Mouse (Mus musculus): ENCODE measurements around the gene Cst11.
"Not testable (repeated sequence)": the region's sequence is repeated elsewhere in the genome, so short reads cannot be mapped to it uniquely, and the experiment has no call there.

Cst11 gene

DNA sequence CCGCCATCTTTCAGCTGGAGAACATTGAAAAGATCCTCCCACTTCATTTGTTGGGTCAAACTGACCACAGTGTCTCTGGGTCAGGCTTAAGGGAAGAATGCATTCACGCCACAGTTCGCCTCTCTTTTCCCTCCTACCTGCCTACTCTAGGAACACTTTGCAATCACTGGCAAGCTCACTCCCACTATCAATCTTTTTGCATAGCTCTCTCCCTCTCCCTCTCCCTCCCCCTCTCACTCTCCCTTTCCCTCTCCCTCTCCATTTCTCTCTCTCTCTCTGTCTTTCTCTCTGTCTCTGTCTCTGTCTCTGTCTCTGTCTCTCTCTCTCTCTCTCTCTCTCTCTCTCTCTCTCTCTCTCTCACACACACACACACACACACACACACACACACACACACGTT lies at the start of gene Cst11:
Cst11 (minus strand) TSS at position 101 of the 400 bp plus-strand sequence.
- not testable (repeated sequence) for DNase-seq (ENCODE audit: low spot score in 2 of 2)

DNA sequence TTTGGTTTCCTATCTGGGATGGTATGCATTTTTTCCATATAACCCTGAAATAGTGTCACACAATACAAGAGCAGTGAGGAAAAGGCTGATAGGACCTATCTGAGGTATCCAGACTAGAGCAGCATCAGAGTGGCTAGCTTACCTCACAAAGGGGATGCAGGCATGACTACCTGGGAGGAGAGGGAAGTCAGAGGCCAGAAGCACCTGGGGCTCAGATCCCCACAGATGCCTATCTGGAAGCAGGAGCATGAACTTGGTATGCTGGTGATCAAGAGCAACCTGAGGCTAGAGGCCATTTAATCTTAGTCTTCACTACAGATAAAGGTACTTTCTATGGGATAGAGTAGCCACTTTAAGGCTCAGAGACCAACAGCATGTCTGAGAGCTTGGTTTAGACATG lies 48.6 kb upstream of the Cst11 start, which contains the start of gene Cst13:
Cst13 (plus strand) TSS at position 173 of the 400 bp plus-strand sequence.
- DNase-seq (ENCODE audit: low spot score in 2 of 2) = no peak

DNA sequence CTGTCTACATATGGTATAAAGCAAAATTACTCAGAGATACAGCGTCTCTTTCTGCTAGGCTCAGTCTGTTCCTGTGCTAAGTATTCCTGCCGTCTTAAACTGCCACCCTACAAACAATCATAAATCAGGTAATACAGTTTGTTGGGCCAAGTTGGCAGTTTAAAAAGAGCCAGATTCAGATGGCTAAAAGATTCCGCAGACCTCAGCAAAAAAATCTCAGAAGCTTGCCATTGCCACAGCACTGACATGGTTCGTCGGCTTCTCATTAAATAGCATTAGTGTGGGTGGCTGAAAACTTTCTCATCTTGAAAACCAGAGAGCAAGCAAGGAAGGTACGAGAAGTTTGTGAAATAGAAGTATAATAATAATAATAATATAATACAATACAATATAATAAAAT lies 35.4 kb upstream of the Cst11 start:
- DNase-seq (ENCODE audit: low spot score in 2 of 2) = no peak

DNA sequence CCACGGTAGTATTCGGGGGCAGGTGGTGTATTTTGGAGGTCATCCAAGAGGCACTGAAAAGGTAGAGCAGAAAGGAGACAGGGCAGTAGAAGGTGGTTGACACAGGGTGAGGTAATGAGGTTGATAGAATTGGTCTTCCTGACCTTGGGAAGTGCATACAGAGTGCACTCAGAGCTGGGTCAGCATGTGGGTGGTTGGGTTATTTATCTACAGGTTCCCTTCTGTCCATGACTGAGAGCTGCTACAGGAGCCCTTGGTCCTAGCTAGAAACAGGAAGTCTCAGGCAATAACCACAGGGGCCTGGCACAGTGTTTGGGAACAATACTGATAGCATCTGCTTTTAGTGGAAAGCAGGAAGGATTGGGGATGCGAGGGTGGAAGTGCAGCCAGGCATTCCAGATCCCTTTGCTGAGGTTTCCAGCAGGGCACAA lies 30.2 kb upstream of the Cst11 start:
- no peak for DNase-seq (ENCODE audit: low spot score in 2 of 2)

DNA sequence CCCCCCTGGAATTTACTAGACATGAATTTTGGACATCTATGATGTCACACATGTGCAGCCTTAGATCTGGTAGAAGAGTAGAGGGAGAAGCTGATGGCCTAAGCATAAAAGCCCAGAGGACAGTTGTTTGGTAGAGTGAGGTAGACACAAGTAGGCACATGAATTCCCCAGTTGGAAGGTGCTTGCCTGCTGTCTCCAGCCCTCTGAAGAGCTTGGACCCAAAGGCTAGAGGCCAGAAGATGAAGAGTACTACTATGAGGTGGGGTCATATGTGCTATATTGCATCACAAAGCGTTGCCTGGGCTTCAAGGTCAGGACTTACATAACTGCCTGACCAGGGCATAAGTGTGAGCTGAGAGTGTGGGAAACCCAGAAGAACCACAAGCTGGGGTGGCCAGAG lies 27.2 kb upstream of the Cst11 start, which contains the start of gene Cst8:
Cst8 (plus strand) TSS at position 301 of the 400 bp plus-strand sequence.
- no peak for DNase-seq (ENCODE audit: low spot score in 2 of 2)

DNA sequence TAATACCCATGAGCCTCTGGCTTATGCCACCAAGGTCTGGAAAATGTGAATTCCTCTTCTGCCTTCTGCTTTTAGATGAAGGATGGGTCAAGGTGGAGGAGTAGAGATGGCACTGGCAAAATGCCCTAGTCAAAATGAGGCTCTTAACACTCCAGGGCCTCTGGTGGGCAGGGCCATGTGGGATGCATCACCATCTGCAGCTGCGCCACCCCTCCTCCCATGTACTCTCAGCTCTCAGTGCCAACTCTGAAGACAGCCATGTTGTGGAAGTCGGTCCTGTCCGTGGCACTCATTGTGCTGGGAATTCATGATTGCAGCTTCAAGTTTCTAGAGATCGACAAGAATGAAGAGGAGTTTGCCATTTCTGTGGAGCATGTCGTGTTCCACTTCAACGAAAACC lies 17.8 kb upstream of the Cst11 start, which contains the start of gene Cst12:
Cst12 (plus strand) TSS at position 220 of the 400 bp plus-strand sequence.
- DNase-seq (ENCODE audit: low spot score in 2 of 2) = no peak

DNA sequence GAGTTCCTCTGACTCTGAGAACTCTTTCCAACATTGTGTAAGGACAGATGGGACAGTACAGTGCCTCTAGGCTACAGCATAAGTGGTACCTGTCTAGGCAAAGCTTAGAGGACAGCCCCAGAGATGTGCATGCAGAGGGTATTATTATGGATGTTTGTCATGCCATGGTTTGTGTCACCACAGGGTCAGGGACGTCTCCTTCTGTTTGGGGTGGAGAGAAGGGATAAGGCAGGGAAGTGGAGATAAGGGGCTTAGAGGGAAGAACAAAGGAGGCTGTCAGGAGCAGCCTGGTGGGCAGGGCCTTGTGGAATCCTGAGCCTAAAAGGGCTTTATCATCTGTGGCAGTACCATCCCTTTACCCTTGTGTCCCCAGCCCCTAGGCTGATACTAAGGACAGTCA lies 10.4 kb upstream of the Cst11 start, which contains the start of gene 8030411F24Rik:
8030411F24Rik (plus strand) TSS at position 301 of the 400 bp plus-strand sequence.
- DNase-seq (ENCODE audit: low spot score in 2 of 2) = no peak

DNA sequence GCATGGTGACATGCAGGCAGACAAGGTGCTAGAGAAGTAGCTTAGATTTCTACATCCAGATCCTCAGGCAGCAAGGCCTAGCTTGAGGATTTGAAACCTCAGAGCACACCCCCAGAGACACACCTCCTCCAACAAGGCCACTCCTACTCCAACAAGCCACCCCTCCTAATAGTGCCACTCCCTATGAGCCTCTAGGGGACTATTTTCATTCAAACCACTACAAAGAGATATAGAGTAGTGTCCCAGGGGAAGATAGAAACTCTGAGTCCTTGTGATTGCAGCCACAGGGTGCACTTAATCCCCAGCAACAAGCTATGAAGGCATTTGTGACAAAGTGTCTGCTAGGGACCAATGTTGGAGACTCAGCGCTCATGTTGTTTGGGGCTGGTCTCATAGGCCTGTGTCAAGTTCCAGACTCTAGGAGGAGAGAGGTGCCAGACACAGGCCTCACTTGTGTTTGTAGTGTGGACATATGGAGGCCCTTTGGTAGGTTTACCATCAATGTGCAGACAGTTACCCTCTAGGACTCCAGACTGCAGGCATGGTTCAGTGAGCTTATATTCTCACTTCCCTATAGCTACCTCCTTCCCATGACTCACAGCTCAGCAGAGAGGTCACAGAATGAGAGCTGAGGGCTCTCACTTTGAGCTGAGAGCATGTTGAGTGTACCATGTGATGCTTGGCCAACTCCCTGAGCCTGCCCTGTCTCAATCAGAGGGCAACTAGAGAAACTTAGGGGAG lies 7.5 kb downstream of the Cst11 start:
- no peak for DNase-seq (ENCODE audit: low spot score in 2 of 2)

DNA sequence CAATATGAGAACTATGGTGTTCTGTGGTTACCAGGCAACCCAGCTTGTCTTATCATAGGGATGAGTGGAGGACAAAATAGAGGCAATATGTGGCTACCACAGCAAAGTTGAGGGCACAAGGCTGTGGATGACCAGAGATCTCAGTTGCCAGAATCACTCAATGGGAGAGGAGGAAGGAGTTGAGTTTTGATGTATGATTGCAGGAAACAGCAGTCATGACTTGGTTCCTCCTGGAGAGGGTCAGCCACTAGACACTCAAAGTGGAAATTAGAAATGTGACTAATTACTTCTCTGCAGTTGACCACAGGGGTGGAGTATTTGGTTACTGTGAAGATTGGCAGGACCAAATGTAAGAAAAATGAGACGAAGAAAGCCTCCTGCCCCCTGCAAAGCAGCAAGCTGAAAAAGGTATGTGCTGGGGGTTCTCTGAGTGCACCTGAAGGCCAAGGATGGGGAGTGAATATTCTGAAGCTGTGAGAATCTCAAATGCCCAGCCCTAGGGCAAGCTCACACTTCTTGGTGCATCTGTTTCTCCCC lies 16.9 kb downstream of the Cst11 start:
- no peak for DNase-seq (ENCODE audit: low spot score in 2 of 2)

DNA sequence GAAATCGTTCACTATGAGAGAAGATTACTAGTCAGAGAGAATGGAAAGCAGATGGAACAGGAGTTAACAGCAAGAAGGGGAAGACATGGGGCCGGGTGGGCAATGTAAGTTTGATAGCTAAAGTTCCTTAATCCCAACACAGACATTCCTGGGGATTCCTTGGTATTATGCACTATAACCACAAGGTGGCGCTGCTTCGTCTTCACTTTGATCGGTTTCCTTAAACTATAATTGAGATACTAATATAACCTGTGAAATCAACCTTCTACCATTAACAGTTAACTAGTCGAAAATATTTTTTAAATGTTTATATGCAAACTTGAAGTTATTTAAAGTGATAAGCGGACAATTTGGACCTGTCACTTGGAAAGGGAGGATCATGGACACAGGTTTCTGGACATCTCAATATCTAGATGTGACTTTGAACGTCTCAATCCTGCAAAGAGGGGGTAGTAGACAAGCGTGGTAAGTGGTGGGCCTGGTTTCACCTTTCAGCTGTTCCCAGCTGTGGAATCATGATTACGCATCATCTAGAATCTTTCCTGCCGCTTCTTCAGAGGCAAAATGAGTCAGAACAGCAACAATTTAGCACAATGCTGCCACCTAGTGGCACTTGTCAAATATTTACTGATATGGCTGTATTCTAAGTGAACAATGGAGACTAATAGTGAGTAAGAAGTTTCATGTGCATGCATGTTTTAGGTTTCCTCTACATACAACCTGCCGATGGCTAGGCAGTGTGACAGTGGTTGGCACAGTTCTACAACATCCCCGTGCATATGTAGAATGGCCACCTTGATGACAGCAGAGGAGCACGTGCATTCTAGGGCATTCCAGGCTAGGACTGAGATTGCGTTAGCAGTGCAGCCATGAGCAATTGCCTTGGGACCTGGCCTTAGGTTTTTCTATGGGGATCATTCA lies 19.1 kb downstream of the Cst11 start:
- peak; percentile 12 to 63 for DNase-seq (ENCODE audit: low spot score in 2 of 2)

DNA sequence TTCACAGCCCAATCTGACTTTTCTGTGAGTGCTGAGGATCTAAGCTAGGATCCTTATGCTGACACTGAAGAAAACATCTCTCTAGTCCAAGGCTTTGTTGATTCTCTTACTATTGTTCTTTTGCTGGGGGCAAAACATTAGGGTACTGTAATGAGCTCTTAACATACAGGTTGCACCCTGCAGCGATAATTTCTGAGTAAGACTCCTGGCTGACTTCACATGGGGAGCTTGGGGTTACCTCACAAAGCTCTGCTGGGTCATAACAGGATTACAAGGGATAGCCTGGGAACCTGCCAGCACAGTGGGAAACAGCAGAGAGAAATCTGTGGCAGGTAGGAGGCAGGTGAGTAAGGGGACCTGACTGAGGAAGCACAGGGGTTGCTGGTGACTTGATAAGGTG lies 21.2 kb downstream of the Cst11 start, which contains the start of gene Cstl1:
Cstl1 (plus strand) TSS at position 301 of the 400 bp plus-strand sequence.
- DNase-seq (ENCODE audit: low spot score in 2 of 2) = no peak

DNA sequence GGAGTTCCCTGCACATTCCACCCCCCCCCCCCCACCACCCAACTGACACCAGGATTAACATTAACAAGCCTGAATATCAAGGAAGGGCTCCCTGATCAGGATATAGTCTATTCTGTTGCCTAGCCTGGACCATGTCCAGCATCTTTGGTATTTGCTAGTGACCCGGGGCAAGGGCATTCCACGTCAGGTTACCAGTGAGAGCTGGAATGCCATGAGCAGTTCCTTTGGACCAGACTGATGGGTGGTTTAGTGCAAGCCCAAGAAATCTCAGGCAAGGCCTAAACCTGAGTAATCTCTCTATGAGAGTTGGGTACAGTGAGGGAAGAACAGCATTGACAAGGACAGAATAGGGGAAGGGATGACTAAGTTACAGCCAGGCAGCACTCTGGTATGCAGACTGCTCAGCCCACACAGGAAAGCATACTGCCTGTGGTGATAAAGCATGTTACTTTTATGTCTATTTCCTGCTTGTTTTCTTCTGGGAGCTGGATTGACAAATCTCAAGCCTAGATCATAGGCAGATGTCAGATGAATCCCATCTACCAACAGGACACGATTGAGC lies 27.4 kb downstream of the Cst11 start:
- DNase-seq (ENCODE audit: low spot score in 2 of 2) = no peak

DNA sequence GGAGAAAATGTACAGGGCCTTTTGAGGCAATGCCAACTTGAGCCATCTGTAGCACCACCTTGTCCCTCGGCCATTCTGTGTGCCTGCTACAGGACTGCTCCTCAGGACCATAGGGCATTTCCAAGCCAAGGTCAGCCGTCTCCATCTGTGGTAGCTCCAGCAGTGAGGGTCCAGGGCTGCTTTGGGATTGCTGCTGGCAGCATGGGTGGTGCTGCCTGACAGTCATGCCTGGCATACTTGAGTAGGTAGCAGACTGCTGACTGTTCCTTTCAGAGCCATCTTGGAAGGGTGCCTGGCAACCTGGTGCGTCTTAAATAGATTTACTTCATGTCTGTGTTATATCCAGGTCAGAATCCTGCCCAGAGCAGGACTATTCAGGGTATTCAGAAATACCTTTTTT lies 28.3 kb downstream of the Cst11 start:
- DNase-seq (ENCODE audit: low spot score in 2 of 2) = no peak

DNA sequence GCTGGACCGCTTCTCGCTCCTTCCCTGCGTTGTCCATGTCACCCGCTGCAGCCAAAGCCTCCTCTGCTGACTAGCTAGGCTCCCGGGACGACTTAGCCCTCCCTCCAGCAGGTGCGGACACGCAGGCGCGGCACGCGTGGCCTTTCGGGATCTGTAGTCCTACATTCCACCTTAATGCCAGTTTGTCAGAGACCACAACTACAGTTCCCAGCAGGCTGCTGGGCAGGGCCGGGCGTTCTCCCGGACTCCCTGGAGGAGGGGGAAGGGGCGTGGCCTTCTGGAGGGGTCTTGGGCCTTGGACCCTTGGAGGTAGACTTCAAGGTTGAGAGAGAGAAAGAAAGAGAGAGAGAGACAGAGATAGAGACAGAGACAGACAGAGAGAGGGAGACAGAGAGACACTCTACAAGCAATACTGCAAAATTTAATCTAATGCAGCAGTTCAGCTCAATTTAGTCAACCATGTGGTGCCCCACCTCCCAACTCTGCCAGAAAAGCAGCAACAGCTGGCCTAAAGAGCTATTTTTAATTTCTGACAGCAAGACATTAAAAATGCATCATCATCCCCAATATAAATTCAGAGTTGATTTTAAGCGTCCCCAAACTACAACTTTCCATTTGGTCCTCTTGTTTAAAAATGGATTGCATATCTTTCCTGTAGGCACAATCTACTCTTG lies 38.8 kb downstream of the Cst11 start, which contains the start of gene Napb:
Napb (minus strand) TSS at position 141 of the 674 bp plus-strand sequence.
- DNase-seq (ENCODE audit: low spot score in 2 of 2) = peak; percentile 72 to 76

DNA sequence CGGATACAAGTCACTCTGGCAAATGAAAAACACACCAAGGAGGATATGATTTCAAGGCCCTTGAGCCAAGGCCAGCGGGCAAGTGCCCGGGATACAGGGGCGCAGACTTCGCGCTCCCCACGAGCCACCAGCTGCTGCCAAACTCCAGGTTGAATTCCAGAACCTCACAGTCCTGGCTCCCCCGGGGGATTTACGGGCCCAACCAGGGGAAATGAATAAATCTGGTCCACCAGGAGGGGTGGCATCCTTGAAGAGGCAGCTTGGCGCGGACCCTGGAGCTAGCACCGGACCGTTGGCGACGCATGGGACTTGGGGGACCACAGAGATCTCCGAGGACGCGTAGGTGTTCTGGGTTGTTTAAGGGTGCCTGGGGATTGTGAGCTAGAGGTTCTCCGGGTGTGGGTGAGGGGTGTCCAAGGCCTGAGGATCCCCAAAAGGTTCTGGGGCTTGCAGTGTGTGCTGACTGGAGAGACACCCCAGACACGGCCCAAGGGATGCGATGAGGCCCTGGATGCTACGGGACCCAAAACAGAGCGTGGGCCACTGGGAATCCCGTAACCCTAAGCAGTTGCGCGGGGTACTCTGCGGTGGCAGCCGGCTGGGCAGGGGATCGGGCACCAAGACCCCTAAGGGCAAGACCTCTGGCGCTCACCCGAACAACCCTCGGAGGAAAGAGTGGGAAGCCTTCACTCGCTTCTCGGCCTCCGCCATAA lies 39.5 kb downstream of the Cst11 start:
- DNase-seq (ENCODE audit: low spot score in 2 of 2) = no peak

DNA sequence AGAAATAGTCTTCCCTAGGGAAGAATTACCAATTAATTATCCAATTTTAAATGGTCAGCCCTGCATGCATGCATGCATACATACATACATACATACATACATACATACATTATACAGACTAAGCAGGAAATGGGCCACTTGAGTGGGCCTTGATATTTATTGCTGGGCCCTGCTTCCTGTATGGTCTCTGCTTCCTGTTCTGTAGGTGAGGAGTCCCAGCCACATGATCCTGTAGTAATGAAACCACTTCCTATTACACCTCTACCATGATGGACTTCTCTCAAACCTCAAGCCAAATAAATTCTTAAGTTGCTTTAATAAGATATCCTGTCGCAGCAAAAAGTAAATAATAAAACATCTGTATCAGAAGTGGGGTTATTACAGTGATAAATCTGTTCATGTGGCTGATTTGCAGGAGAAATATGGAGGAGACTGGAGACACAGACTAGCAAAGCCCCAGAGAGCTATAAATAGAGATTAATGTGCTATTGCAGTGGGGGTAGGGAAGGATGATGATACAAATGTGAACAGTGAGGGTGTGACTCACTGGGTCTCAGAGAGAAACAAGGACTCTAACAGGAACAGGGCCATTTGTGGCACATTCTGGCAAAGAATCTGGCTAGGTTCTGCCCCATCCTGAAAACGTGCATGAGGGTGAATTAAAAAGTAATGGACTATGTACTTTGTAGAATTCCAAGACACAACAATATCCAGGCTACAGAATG lies 51.9 kb downstream of the Cst11 start:
- DNase-seq (ENCODE audit: low spot score in 2 of 2) = no peak

Data from thymus, postnatal 10 days (tissue).